Mouse (Mus musculus) thymus, postnatal 14 days (tissue): ENCODE data around the gene Btn2a2.

ENCODE experiments used
- DNase-seq: peaks from one replicate; pipeline ENCODE4 v3.0.0; 2021

Btn2a2 gene

GRCm38 (mm10) chr13:23519416-23519815 is 30.8 kb upstream of the Btn2a2 start:
- peak; percentile 78 for DNase-seq

- peak; percentile 83 for DNase-seq
These were observed 30.2 kb upstream of the Btn2a2 start for GRCm38 (mm10) chr13:23518885-23519284.

- DNase-seq: no peak
These were observed 29.6 kb upstream of the Btn2a2 start for GRCm38 (mm10) chr13:23518295-23518603.

- peak; percentile 92 for DNase-seq
These were observed 29.1 kb upstream of the Btn2a2 start for GRCm38 (mm10) chr13:23517603-23518294.

GRCm38 (mm10) chr13:23516822-23517602 is 28.4 kb upstream of the Btn2a2 start:
- peak; percentile 85 for DNase-seq

- no peak for DNase-seq
These were observed 27.4 kb upstream of the Btn2a2 start for GRCm38 (mm10) chr13:23515826-23516620.

- DNase-seq: no peak
These were observed 26.6 kb upstream of the Btn2a2 start for GRCm38 (mm10) chr13:23515281-23515680.

- DNase-seq: no peak
These were observed 24.9 kb upstream of the Btn2a2 start for GRCm38 (mm10) chr13:23513517-23513916.

GRCm38 (mm10) chr13:23510127-23510526 is 21.5 kb upstream of the Btn2a2 start:
- DNase-seq: no peak

GRCm38 (mm10) chr13:23506819-23507515 is 18.3 kb upstream of the Btn2a2 start:
- DNase-seq: no peak

- DNase-seq: peak; percentile 72
These were observed 17.7 kb upstream of the Btn2a2 start for GRCm38 (mm10) chr13:23506351-23506750.

- no peak for DNase-seq
These were observed 17.1 kb upstream of the Btn2a2 start for GRCm38 (mm10) chr13:23505662-23506345.

- peak; percentile 77 for DNase-seq
These were observed 15.1 kb upstream of the Btn2a2 start for GRCm38 (mm10) chr13:23503797-23504196.

- no peak for DNase-seq
These were observed 14.3 kb upstream of the Btn2a2 start for GRCm38 (mm10) chr13:23502916-23503315.

GRCm38 (mm10) chr13:23502031-23502567 is 13.4 kb upstream of the Btn2a2 start:
- no peak for DNase-seq

GRCm38 (mm10) chr13:23501511-23501910 is 12.9 kb upstream of the Btn2a2 start:
- DNase-seq: no peak

- peak; percentile 84 for DNase-seq
These were observed 12.0 kb upstream of the Btn2a2 start for GRCm38 (mm10) chr13:23500424-23501200.

- no peak for DNase-seq
These were observed 11.3 kb upstream of the Btn2a2 start for GRCm38 (mm10) chr13:23499943-23500342.

- no peak for DNase-seq
These were observed 10.0 kb upstream of the Btn2a2 start for GRCm38 (mm10) chr13:23498653-23499052.

- DNase-seq: no peak
These were observed 9.1 kb upstream of the Btn2a2 start for GRCm38 (mm10) chr13:23497656-23498321.

GRCm38 (mm10) chr13:23495526-23495925 is 6.9 kb upstream of the Btn2a2 start:
- DNase-seq: no peak
